Mouse (Mus musculus) A20 (cell line): Measurements from ENCODE around the gene Selenow.

Experiments used
- DNase-seq: peaks from one replicate; pipeline ENCODE4 v3.0.0-alpha.2; 2011; ENCODE audit warnings: low read depth, low spot score

The Selenow gene

GRCm38 (mm10) chr7:15906602-15907001 lies 15.6 kb downstream of the Selenow start:
- no peak for DNase-seq

- no peak for DNase-seq
Measured at GRCm38 (mm10) chr7:15905861-15906260, 16.3 kb downstream of the Selenow start.

- no peak for DNase-seq
Measured at GRCm38 (mm10) chr7:15901366-15902048, 20.7 kb downstream of the Selenow start.

- DNase-seq, result no peak
Measured at GRCm38 (mm10) chr7:15894251-15894650, 28.0 kb downstream of the Selenow start.

- DNase-seq, result no peak
Measured at GRCm38 (mm10) chr7:15884127-15884526, 38.1 kb downstream of the Selenow start.

- DNase-seq, result no peak
Measured at GRCm38 (mm10) chr7:15882317-15882716, 39.9 kb downstream of the Selenow start, which contains the start of gene Crxos. Crxos (plus strand) TSS chr7:15882617.

- DNase-seq, result no peak
Measured at GRCm38 (mm10) chr7:15881831-15882230, 40.4 kb downstream of the Selenow start.

GRCm38 (mm10) chr7:15881388-15881787 lies 40.8 kb downstream of the Selenow start:
- no peak for DNase-seq

GRCm38 (mm10) chr7:15879756-15880155 lies 42.4 kb downstream of the Selenow start, which contains the start of gene Crx:
Crx (minus strand) TSS chr7:15879968.
- no peak for DNase-seq
